Mouse (Mus musculus) hematopoietic stem cell, adult 5-6 weeks (primary cell): Measurements from ENCODE around the gene Tspan8. TPM values are rescaled to one million over a fixed set of nuclear protein-coding genes. Genes with fewer than 3 reads are reported as not detected.

ENCODE experiments used
- total RNA-seq: library from RNA; stranded (forward); fragments of 172-1452, 232-1000 nt; gene quantifications from 2 replicates; pipeline ENCODE4 v1.2.3, GENCODE M21; 2017

Tspan8 gene
- total RNA-seq, 1 experiment from 2014 or later: 9.9 TPM

Other genes starting within 250 kb of the Tspan8 start
- not detected in 2 replicates for gene A930009A15Rik, start 246.8 kb upstream of the Tspan8 start, total RNA-seq
- gene Lgr5, start 229.1 kb upstream of the Tspan8 start, total RNA-seq: 0.35 and 0.81 TPM in 2 replicates
- gene Ptprr, start 201.4 kb downstream of the Tspan8 start, total RNA-seq: 1.5 TPM in 1 of 2 replicates, not detected in the other